Mouse (Mus musculus): ENCODE measurements around the gene 2510009E07Rik.
"Not testable (repeated sequence)": the region's sequence is repeated elsewhere in the genome, so short reads cannot be mapped to it uniquely, and the experiment has no call there.

2510009E07Rik gene

DNA sequence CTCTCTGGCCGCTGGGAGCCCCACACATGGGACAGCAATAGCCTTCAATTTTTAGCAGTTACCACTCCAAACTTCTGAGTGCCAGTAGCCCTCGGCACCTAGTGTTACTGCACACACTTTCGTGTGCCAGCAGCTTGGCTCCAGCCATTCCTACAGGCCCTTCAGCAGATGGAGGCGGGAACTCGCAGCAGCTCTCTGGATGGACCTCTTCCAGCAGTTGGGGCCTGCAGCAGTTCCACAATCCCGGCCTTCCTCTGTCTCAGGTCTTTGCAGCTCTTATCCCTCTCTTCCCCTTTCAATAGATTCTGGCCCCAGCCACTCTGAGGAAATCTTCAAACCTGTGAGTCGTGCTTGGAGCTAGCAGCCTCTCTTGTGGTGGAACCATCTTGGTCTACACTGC lies 17.7 kb downstream of the 2510009E07Rik start:
- DNase-seq (ENCODE audit: inconsistent age in 2 of 2, low spot score in 1 of 2), result no peak

DNA sequence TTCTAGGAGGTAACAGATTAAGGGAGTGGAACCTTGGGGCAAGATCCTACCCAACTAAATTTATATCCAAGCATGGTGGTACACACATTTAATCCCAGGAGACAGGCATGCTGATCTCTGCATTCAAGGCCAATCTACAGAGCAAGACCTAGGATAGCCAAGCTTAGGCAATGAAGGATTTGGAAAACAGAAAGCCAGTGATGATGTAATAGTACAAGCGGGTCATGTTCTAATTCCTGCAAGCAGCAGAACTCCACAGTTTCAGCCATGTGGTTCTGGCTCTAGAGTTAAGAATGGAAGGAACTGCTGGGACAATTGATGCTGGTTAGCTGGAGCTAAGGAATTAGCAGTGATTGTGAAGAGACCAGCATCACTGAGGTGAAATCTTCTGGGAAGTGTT lies 20.8 kb downstream of the 2510009E07Rik start:
- not testable (repeated sequence) for DNase-seq (ENCODE audit: inconsistent age in 2 of 2, low spot score in 1 of 2)

DNA sequence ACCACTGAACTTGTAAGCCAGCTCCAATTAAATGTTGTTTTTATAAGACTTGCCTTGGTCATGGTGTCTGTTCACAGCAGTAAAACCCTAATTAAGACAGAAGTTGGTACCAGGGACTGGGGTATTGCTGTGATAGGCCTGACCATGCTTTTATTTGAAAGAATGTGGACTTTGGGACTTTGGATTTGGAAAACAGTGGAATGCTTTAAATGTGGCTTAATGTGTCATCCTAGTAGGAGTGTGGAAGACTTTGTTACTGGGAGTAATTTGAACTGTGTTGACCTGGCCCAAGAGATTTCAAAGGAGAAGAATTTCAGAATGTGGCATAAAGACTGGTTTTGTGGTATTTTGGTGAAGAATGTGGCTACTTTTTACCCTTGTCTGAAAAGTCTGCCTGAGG lies 21.4 kb downstream of the 2510009E07Rik start:
- not testable (repeated sequence) for DNase-seq (ENCODE audit: inconsistent age in 2 of 2, low spot score in 1 of 2)

DNA sequence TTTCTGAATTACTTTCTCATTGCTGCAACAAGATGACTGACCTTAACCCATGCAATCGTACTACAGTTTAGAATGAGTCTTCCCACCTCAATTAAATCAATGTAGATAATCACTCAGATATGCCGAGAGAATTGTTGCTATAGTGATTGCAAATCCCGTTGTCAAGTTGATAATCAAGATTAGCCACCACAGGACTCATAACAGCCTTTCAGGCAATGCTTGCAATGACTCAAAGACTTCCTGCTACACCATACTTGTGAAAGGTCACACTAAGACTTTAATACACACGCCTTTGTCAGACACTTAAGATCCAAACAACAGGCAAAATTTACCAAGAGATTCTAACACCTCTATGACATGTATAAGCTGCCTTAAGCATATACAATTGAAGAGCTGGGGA lies 22.6 kb downstream of the 2510009E07Rik start:
- DNase-seq (ENCODE audit: inconsistent age in 2 of 2, low spot score in 1 of 2), result no peak

DNA sequence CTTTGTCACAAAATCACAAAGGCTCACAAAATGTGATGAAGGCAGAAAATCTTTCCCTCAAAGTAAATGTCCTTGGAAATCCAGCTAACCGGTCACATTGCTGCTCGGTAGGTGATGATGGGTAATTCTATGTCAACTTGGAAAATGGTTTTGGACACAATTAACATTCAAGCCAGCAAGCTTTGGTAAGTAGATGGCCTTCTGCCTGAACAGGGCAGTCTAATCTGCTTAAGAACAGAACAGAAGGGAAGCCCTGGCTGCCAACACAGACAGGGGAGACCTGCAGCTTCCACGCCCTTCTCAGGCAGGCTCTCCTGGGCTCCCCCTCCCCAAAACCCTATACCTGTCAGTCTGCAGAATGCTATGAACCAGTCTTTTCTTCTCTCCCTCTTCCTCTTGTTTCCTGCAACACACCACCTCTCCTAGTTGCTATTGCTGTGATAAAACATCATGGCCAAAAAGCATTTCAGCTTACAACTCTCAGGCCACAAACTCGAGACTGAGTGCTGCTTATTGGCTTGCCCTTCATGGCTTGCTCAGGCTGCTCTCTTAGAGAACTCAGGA lies 29.0 kb downstream of the 2510009E07Rik start:
- DNase-seq (ENCODE audit: inconsistent age in 2 of 2, low spot score in 1 of 2), result no peak

DNA sequence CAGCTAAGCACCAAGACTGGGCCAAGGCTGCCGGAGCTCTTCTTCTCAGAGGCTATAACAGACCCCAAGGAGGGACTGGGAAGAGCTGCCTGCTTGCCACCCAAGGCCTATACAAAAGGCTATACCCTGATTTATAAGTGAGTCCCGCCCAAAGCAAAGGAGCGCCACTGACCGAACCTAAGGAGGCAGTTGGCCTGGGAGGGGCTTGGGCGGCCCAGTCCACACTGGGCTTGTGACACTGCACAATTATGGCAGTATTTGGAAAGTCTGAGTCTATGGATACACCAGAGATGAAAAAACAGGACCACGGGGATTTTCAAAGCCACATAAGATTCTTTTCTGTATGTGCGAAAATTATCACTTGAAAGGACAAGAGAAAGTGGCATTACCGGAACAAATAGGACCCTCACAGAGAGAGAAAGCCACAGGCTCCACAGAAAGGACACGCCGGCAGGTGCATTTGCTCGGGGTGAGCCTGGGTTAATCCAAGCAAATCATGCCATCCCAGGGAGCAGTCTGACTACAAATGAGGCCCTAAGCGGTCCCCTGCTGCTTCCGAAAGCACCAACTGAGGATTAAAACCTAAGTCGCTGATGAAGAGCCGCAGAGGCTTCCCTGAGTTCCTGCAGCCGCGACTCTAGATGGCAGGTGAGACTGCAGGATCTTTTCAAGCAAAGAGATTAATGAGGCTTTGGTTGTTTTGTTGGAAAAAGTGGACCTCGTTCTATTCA lies 29.7 kb downstream of the 2510009E07Rik start:
- DNase-seq (ENCODE audit: inconsistent age in 2 of 2, low spot score in 1 of 2), result no peak

DNA sequence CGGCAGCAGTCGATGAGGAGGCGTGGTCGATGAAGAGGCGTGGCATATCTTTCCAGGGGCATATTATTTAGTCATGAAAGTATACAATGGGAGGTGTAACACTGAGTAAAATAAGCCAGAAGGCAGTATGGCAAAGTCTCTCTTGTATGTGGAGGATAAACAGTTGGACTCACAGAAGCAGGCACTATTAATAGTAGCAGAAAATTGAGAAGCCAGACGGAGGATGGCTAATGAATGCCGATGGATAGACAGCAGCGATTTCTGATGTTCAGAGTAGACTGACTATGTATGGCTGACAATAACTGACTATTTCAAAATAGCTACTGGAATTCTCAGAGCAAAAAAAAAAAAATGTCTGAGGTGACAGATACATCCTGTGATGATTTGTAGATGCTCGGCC lies 38.5 kb downstream of the 2510009E07Rik start:
- DNase-seq (ENCODE audit: inconsistent age in 2 of 2, low spot score in 1 of 2), result no peak

DNA sequence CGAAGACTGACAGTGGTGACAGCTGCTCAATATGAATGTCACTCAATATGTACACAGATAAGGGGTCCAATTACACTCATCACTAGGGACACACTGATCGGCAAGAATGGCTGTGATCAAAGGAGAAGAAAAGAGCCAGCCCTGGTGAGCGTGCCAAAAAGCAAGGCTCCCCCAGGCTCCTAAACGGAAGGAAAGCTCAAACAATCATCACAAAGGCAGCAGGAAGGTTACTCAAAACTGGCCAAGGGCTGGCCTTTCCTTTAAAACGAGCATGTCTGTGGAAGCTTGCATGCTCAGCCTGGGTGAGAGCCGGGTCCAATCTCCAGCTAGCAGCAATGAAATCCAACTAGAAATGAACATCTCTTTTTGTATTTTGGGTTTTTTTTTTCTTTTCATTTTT lies 39.2 kb downstream of the 2510009E07Rik start:
- DNase-seq (ENCODE audit: inconsistent age in 2 of 2, low spot score in 1 of 2), result peak in 1 of 2 experiments; percentile 39

DNA sequence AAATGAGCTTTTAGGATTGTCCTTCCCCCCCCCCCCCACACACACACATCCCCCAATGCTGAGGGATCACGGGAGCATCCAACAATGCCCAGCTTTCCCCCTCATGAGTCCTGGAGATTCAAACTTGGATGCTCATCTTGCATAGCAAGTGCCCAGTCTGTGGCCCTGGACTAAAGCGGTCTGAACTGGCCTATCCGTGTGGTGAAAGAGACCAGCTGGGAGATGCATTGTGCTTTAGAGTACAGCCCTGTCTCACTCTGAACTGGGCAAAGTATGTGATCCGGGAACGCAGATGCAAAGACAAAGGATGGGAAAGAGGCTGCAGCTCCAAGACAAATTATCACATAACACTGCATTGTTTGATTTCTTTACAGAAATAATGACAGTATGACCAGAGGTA lies 40.1 kb downstream of the 2510009E07Rik start:
- no peak for DNase-seq (ENCODE audit: inconsistent age in 2 of 2, low spot score in 1 of 2)

DNA sequence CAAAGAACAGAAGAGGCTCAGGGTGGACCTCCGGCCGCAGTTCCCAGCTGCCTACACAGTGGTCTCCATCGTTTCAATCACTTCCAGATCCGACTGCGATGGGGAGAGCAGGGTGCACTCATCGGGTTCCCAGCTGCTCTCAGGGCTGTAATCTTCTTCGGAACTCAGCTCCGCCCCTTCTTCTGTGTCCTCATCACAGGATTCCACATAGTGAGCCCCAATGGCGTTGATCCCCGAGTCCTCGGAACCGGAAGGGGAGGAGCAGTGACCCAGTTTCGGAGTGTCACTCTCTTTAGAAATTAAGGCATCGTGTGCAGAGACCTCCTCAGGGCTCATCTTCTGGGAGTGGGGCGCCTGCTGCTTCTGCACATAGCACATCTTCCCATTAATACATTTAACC lies 41.3 kb downstream of the 2510009E07Rik start:
- no peak for DNase-seq (ENCODE audit: inconsistent age in 2 of 2, low spot score in 1 of 2)

DNA sequence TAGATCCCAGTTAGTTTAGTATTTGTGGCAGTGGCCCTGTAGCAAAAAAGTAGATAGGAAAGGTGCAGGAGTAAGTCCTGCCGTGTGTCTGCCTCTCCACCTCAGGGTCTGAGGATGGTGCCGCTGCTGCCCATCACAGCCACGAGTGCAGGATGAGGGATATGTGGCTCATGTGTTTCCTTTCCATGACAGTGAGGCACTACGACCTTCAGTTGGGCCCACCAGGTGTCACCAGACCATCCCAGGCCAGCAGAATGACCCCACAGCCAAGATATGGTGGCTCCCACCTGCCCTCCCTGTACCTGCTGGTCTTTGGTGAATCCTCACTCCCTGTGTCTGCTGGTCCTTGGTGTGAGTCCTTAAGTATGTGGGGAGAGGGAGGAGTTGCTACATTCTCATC lies 43.3 kb downstream of the 2510009E07Rik start:
- no peak for DNase-seq (ENCODE audit: inconsistent age in 2 of 2, low spot score in 1 of 2)

DNA sequence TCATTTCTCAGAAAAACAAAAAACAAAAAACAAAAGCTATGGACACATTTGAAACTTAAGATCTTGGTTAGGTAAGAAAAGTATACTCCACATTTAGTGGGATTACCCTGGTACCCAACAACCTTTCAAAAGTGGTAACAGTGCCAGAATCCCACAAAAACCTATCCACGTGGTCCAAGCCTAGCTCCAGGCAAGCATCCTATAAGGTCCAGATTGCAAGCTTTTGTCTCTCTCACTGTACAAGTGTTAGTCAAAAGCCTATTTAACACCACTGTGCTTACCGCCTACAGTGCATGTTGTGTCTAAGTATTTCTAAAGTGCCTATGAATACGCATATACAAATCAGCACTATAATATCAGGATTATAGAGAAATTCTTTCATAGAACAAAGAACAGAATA lies 44.2 kb downstream of the 2510009E07Rik start:
- DNase-seq (ENCODE audit: inconsistent age in 2 of 2, low spot score in 1 of 2), result no peak

DNA sequence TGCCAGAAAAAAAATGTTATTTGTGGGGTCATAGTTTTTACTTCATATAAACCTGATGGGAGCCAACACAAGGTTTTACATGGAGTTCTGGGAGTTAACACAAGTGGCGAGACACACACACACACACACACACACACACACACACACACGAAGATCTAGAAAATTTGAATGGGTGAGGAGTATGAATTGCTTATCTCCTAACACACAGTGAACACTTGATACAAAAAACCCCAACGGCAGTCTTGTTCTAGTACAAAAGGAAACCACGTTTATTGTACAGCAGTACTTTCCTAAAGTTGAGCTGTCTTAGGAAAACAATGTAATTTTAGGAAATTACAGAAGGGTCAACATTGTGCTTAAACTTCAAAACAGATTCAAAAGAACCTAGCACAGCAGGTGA lies 45.7 kb downstream of the 2510009E07Rik start:
- DNase-seq (ENCODE audit: inconsistent age in 2 of 2, low spot score in 1 of 2), result no peak

DNA sequence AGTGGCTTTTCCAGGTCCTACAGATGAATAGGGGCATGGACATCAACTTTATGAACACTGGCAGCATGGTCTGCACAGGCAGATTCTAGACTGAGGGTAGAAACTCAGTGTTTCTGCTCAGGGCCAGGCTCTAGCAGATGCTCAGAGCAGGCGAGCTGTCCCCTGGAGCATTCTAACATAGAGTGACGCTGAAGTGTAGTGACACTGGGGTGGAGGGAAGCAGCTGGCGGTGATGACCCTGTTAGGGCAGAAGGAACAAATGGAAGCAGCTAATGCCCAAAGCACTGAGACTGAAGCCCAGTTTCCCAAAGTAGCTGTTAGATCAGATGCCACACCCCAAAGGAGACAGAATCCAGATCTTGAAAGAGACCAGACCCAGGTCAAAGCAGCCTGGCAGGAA lies 48.0 kb downstream of the 2510009E07Rik start:
- DNase-seq (ENCODE audit: inconsistent age in 2 of 2, low spot score in 1 of 2), result no peak

DNA sequence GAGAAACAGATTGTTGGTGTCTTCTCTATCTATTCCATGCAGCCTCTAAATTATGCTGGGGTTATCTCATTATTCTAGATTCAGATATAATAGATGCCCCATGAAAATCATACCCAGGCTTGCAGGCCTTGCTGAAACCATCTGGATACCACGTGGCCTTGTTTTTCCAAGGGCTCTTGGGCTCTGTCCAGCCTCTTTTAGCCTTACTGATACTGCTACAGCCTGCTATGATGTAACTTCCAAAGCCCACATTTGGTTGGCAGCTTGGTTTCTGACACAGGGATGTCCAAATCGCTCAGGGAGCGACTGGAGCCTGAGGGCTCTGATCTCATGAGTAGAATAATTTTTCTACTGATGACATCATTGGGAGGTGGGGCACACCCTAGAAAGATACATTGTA lies 48.5 kb downstream of the 2510009E07Rik start:
- DNase-seq (ENCODE audit: inconsistent age in 2 of 2, low spot score in 1 of 2), result peak in 1 of 2 experiments; percentile 66

DNA sequence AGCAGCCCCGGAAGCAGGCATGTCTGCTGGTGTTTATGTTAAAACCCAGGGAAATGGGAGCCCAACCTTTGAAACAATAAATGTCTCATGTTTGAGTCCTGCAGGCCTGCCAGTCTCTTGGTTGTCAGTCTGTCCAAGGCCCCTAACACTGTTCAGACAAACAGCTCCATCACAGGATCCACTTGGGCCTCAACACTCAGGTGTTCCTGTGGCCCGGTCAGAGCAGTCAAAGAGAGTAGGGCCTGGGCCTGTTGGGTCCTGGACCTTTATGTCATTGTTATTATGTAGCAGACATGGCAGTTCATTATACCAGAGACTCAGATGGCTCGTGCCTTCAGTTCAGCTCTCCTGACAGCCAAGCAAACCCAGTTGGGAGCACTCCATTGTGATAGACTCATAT lies 49.9 kb downstream of the 2510009E07Rik start:
- DNase-seq (ENCODE audit: inconsistent age in 2 of 2, low spot score in 1 of 2), result no peak

DNA sequence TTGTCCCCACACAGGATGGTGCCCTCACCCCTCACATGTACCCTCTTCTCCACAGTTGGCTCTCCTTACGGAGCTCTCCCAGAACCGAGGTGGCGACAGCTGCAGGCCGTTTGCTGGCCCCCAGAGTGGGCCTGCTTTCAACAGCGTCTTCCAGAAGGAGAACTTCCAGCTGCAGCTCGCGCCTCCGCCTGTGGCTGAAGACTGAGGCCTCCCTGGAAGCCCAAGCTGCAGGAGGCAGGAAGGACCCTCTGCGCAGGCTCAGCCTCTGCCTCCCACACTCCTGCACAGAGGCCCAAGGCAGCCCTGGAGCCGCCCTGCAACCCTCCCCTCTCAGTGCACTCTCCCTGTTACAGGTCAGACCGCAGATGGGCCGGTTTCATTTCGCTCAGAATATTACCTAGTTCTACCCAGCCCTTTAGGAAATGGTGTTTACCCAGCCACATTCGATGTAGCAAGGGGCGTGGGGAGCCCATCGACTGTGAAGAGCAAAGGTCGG lies 50.4 kb downstream of the 2510009E07Rik start:
- DNase-seq (ENCODE audit: inconsistent age in 2 of 2, low spot score in 1 of 2), result peak in 1 of 2 experiments; percentile 49

DNA sequence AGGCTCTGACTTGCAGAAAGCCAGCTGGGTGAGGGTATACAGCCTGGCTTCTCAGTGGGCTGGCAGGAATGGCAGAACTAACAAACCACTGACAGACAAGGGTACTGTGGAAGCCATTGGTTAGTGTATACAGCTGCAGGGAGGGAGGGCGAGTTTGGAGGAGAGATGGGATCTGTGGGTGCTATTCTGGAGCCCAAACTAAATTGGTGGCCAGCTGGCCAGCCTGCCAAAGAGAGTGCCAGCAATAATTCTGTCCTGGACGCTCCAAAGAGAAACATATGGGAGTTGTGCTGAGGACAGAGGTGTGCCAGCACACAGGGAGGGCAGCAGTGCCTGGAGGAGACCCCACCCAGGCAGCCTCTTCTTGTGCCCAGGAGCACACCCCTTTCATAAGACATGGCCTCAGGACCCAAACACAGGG lies 50.8 kb downstream of the 2510009E07Rik start:
- no peak for DNase-seq (ENCODE audit: inconsistent age in 2 of 2, low spot score in 1 of 2)

DNA sequence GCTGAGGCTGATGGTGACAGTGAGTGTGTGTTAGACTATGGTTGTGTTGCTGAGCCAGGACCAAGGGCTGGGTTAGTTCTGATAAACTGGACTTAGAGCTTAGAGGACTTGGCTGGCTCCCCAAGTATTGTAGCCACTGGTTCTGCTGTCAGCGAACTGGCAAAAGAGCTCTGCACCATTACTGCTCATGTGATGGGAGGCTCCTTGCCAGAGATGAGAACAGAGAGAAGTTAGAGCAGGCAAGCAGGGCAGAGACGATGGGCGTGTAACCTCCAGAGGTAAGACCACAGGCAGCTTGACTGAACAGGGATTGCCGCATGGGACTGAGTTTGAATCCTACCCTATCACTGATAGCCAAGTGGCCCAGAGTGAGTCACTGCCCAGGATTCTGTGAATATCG lies 51.6 kb downstream of the 2510009E07Rik start:
- DNase-seq (ENCODE audit: inconsistent age in 2 of 2, low spot score in 1 of 2), result no peak

DNA sequence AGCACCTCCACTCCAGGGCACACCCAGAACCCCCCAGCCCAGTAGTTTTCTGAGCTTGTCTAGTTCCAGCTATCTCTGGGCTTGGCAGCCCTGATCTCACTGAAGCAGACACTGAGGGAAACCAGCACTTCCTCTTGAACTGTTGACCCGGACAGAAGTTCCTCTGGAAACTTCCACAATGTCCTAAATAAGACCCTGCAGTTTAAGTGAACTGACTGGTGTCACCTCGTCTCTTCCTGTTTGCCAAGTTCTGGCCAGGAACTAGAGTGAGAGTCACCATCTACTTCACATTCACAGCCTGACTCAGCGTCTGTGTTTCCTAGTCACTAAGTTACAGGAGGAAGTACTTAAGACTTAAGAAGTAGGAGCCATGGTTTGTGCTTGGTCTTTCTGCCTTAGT lies 52.5 kb downstream of the 2510009E07Rik start:
- peak; percentile 31 to 65 for DNase-seq (ENCODE audit: inconsistent age in 2 of 2, low spot score in 1 of 2)

DNA sequence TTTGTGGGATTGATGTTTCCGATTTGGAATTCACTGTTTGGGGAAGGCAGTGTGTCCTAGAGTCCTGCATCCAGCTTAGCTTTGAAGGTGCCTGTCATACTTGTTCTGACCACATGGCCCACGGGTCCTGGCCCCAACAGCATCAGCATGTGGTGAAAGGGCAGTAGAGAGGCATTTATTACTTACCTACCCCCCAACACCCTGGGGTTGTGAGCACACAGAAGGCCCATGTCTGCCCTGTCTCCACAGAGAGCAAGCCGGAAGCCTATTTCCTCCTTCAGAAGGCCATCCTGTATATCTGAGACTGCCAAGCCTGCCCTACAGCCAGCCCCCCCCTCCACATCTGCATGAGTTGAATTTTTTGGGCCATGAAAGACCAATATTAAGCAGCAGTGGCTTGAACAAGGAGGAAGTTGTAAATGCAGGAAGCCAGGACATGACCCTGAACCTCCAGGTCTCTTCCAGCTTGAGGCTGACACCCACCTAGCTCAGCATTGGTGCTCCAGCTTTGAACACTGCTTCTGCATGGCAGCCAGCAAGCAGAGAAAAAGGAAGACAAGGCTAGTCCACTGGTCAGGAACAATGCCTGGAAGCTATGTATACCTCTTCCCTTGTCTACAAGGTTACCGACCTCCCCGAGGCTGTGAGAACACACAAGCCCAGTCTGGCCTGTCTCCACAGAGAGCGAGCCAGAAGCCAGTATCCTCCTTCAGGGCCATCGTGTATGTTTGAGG lies 53.5 kb downstream of the 2510009E07Rik start:
- peak in 1 of 2 experiments; percentile 56 for DNase-seq (ENCODE audit: inconsistent age in 2 of 2, low spot score in 1 of 2)
